Mouse (Mus musculus): Measurements from ENCODE around the gene Tbc1d4.

The Tbc1d4 gene

GRCm38 (mm10) chr14:101537413-101537812 lies 71.6 kb downstream of the Tbc1d4 start:
- DNase-seq (ENCODE audit: inconsistent age in 2 of 2, low spot score in 1 of 2) = no peak

GRCm38 (mm10) chr14:101532090-101532695 lies 76.8 kb downstream of the Tbc1d4 start:
- DNase-seq (ENCODE audit: inconsistent age in 2 of 2, low spot score in 1 of 2) = no peak

GRCm38 (mm10) chr14:101530455-101530854 lies 78.5 kb downstream of the Tbc1d4 start:
- peak in 1 of 2 experiments; percentile 51 for DNase-seq (ENCODE audit: inconsistent age in 2 of 2, low spot score in 1 of 2)

GRCm38 (mm10) chr14:101529194-101529593 lies 79.8 kb downstream of the Tbc1d4 start:
- no peak for DNase-seq (ENCODE audit: inconsistent age in 2 of 2, low spot score in 1 of 2)

- DNase-seq (ENCODE audit: inconsistent age in 2 of 2, low spot score in 1 of 2) = peak in 1 of 2 experiments; percentile 46
These were observed 81.5 kb downstream of the Tbc1d4 start for GRCm38 (mm10) chr14:101527420-101527996.

- DNase-seq (ENCODE audit: inconsistent age in 2 of 2, low spot score in 1 of 2) = no peak
These were observed 82.5 kb downstream of the Tbc1d4 start for GRCm38 (mm10) chr14:101526478-101526877.

GRCm38 (mm10) chr14:101519964-101520363 lies 89.0 kb downstream of the Tbc1d4 start:
- peak in 1 of 2 experiments; percentile 17 for DNase-seq (ENCODE audit: inconsistent age in 2 of 2, low spot score in 1 of 2)

GRCm38 (mm10) chr14:101518259-101518658 lies 90.7 kb downstream of the Tbc1d4 start:
- DNase-seq (ENCODE audit: inconsistent age in 2 of 2, low spot score in 1 of 2) = peak in 1 of 2 experiments; percentile 69

GRCm38 (mm10) chr14:101517801-101518200 lies 91.2 kb downstream of the Tbc1d4 start:
- DNase-seq (ENCODE audit: inconsistent age in 2 of 2, low spot score in 1 of 2) = peak in 1 of 2 experiments; percentile 58

GRCm38 (mm10) chr14:101517341-101517740 lies 91.7 kb downstream of the Tbc1d4 start:
- DNase-seq (ENCODE audit: inconsistent age in 2 of 2, low spot score in 1 of 2) = peak in 1 of 2 experiments; percentile 79

GRCm38 (mm10) chr14:101516864-101517263 lies 92.1 kb downstream of the Tbc1d4 start:
- DNase-seq (ENCODE audit: inconsistent age in 2 of 2, low spot score in 1 of 2) = peak in 1 of 2 experiments; percentile 30

- DNase-seq (ENCODE audit: inconsistent age in 2 of 2, low spot score in 1 of 2) = peak in 1 of 2 experiments; percentile 17
These were observed 93.0 kb downstream of the Tbc1d4 start for GRCm38 (mm10) chr14:101516031-101516430.

GRCm38 (mm10) chr14:101515271-101515670 lies 93.7 kb downstream of the Tbc1d4 start:
- no peak for DNase-seq (ENCODE audit: inconsistent age in 2 of 2, low spot score in 1 of 2)

GRCm38 (mm10) chr14:101514557-101514971 lies 94.4 kb downstream of the Tbc1d4 start:
- no peak for DNase-seq (ENCODE audit: inconsistent age in 2 of 2, low spot score in 1 of 2)

- DNase-seq (ENCODE audit: inconsistent age in 2 of 2, low spot score in 1 of 2) = peak in 1 of 2 experiments; percentile 38
These were observed 95.8 kb downstream of the Tbc1d4 start for GRCm38 (mm10) chr14:101513163-101513562.

- peak in 1 of 2 experiments; percentile 17 for DNase-seq (ENCODE audit: inconsistent age in 2 of 2, low spot score in 1 of 2)
These were observed 97.6 kb downstream of the Tbc1d4 start for GRCm38 (mm10) chr14:101511410-101511809.

GRCm38 (mm10) chr14:101510540-101511313 lies 98.3 kb downstream of the Tbc1d4 start:
- peak in 1 of 2 experiments; percentile 54 for DNase-seq (ENCODE audit: inconsistent age in 2 of 2, low spot score in 1 of 2)

GRCm38 (mm10) chr14:101509759-101510158 lies 99.2 kb downstream of the Tbc1d4 start:
- no peak for DNase-seq (ENCODE audit: inconsistent age in 2 of 2, low spot score in 1 of 2)

GRCm38 (mm10) chr14:101507956-101508355 lies 101.0 kb downstream of the Tbc1d4 start:
- DNase-seq (ENCODE audit: inconsistent age in 2 of 2, low spot score in 1 of 2) = no peak

- DNase-seq (ENCODE audit: inconsistent age in 2 of 2, low spot score in 1 of 2) = peak in 1 of 2 experiments; percentile 65
These were observed 101.8 kb downstream of the Tbc1d4 start for GRCm38 (mm10) chr14:101507146-101507545.

- no peak for DNase-seq (ENCODE audit: inconsistent age in 2 of 2, low spot score in 1 of 2)
These were observed 103.2 kb downstream of the Tbc1d4 start for GRCm38 (mm10) chr14:101505805-101506204.

Measured in adrenal gland, adult (tissue).